Mouse (Mus musculus): ENCODE measurements around the gene Syngr4.
"Not testable (repeated sequence)": the region's sequence is repeated elsewhere in the genome, so short reads cannot be mapped to it uniquely, and the experiment has no call there.

Gene Syngr4

GRCm38 (mm10) chr7:45916056-45917003 lies 19.8 kb upstream of the Syngr4 start:
- DNase-seq (ENCODE audit: low read depth, low spot score): peak; percentile 93

- no peak for DNase-seq (ENCODE audit: low read depth, low spot score)
Observed at GRCm38 (mm10) chr7:45915011-45915410, 18.5 kb upstream of the Syngr4 start.

- DNase-seq (ENCODE audit: low read depth, low spot score): no peak
Observed at GRCm38 (mm10) chr7:45914067-45914466, 17.6 kb upstream of the Syngr4 start.

GRCm38 (mm10) chr7:45909145-45909544 lies 12.6 kb upstream of the Syngr4 start:
- DNase-seq (ENCODE audit: low read depth, low spot score): no peak

- DNase-seq (ENCODE audit: low read depth, low spot score): no peak
Observed at GRCm38 (mm10) chr7:45908384-45908783, 11.9 kb upstream of the Syngr4 start.

- DNase-seq (ENCODE audit: low read depth, low spot score): no peak
Observed at GRCm38 (mm10) chr7:45906622-45907021, 10.1 kb upstream of the Syngr4 start.

GRCm38 (mm10) chr7:45902481-45903002 lies 6.0 kb upstream of the Syngr4 start:
- DNase-seq (ENCODE audit: low read depth, low spot score): no peak

GRCm38 (mm10) chr7:45901562-45901961 lies 5.0 kb upstream of the Syngr4 start:
- peak; percentile 41 for DNase-seq (ENCODE audit: low read depth, low spot score)

GRCm38 (mm10) chr7:45898125-45898524 lies 1.6 kb upstream of the Syngr4 start:
- peak; percentile 37 for DNase-seq (ENCODE audit: low read depth, low spot score)

GRCm38 (mm10) chr7:45897258-45897757 lies 794 bp upstream of the Syngr4 start:
- peak; percentile 30 for DNase-seq (ENCODE audit: low read depth, low spot score)

- no peak for DNase-seq (ENCODE audit: low read depth, low spot score)
Observed at GRCm38 (mm10) chr7:45895931-45896516, 490 bp downstream of the Syngr4 start.

GRCm38 (mm10) chr7:45892651-45893050 lies 3.9 kb downstream of the Syngr4 start:
- no peak for DNase-seq (ENCODE audit: low read depth, low spot score)

- no peak for DNase-seq (ENCODE audit: low read depth, low spot score)
Observed at GRCm38 (mm10) chr7:45887246-45887645, 9.3 kb downstream of the Syngr4 start.

GRCm38 (mm10) chr7:45881011-45881410 lies 15.5 kb downstream of the Syngr4 start:
- no peak for DNase-seq (ENCODE audit: low read depth, low spot score)

GRCm38 (mm10) chr7:45880531-45880930 lies 16.0 kb downstream of the Syngr4 start:
- DNase-seq (ENCODE audit: low read depth, low spot score): no peak

GRCm38 (mm10) chr7:45878278-45878677 lies 18.2 kb downstream of the Syngr4 start, which contains the start of gene Grin2d:
Gene Grin2d, minus strand, starts transcription at chr7:45878378.
- not testable (repeated sequence) for DNase-seq (ENCODE audit: low read depth, low spot score)

GRCm38 (mm10) chr7:45876895-45877294 lies 19.6 kb downstream of the Syngr4 start:
- DNase-seq (ENCODE audit: low read depth, low spot score): no peak

- peak; percentile 51 for DNase-seq (ENCODE audit: low read depth, low spot score)
Observed at GRCm38 (mm10) chr7:45873061-45873947, 23.2 kb downstream of the Syngr4 start.

- DNase-seq (ENCODE audit: low read depth, low spot score): peak; percentile 95
Observed at GRCm38 (mm10) chr7:45872624-45873023, 23.9 kb downstream of the Syngr4 start, which contains the start of gene Kdelr1. Gene Kdelr1, plus strand, starts transcription at chr7:45872772.

- DNase-seq (ENCODE audit: low read depth, low spot score): peak; percentile 11
Observed at GRCm38 (mm10) chr7:45870282-45871058, 26.0 kb downstream of the Syngr4 start.
